Mouse (Mus musculus) CH12F3 (cell line): Measurements from ENCODE around the gene Rassf5.

Experiments used
- in situ Hi-C: fragments of 300-500 bp; cut with MboI; formaldehyde crosslinking; loops from 2 replicates; pipeline ENCODE4 v1.14.3; 2020; ENCODE audit warnings: low sequenced_read_pairs

Gene Rassf5

GRCm38 (mm10) chr1:131245089-131245856, at the start of gene Rassf5:
Gene Rassf5 (minus strand): TSS chr1:131245258.
- in situ Hi-C loops = no loop called here

GRCm38 (mm10) chr1:131293922-131294250, 48.8 kb upstream of the Rassf5 start:
- in situ Hi-C loops = no loop called here

GRCm38 (mm10) chr1:131293221-131293921, 48.3 kb upstream of the Rassf5 start:
- in situ Hi-C loops = no loop called here

- in situ Hi-C loops = no loop called here
Measured at GRCm38 (mm10) chr1:131290648-131291047, 45.6 kb upstream of the Rassf5 start.

- in situ Hi-C loops = loop anchor here (10.0 kb wide), 1 partner anchor 266 kb away; no protein-coding TSS in a partner anchor
Measured at GRCm38 (mm10) chr1:131288938-131289337, 43.9 kb upstream of the Rassf5 start.

- in situ Hi-C loops = loop anchor here (10.0 kb wide), 1 partner anchor 268 kb away; no protein-coding TSS in a partner anchor
Measured at GRCm38 (mm10) chr1:131287267-131287666, 42.2 kb upstream of the Rassf5 start.

GRCm38 (mm10) chr1:131286803-131287202, 41.7 kb upstream of the Rassf5 start:
- in situ Hi-C loops = loop anchor here (10.0 kb wide), 1 partner anchor 268 kb away; no protein-coding TSS in a partner anchor

- in situ Hi-C loops = loop anchor here (10.0 kb wide), 1 partner anchor 270 kb away; no protein-coding TSS in a partner anchor
Measured at GRCm38 (mm10) chr1:131284616-131285015, 39.6 kb upstream of the Rassf5 start.

GRCm38 (mm10) chr1:131284167-131284566, 39.1 kb upstream of the Rassf5 start:
- in situ Hi-C loops = loop anchor here (10.0 kb wide), 1 partner anchor 271 kb away; no protein-coding TSS in a partner anchor

GRCm38 (mm10) chr1:131281731-131282130, 36.7 kb upstream of the Rassf5 start:
- in situ Hi-C loops = loop anchor here (10.0 kb wide), 1 partner anchor 273 kb away; no protein-coding TSS in a partner anchor

- in situ Hi-C loops = loop anchor here (10.0 kb wide), 1 partner anchor 275 kb away; no protein-coding TSS in a partner anchor
Measured at GRCm38 (mm10) chr1:131280280-131280679, 35.2 kb upstream of the Rassf5 start.

GRCm38 (mm10) chr1:131279456-131279776, 34.4 kb upstream of the Rassf5 start, which contains the start of gene Ikbke:
Gene Ikbke (minus strand): TSS chr1:131279606.
- in situ Hi-C loops = no loop called here

GRCm38 (mm10) chr1:131278606-131279455, 33.8 kb upstream of the Rassf5 start:
- in situ Hi-C loops = no loop called here

- in situ Hi-C loops = no loop called here
Measured at GRCm38 (mm10) chr1:131276831-131277230, 31.8 kb upstream of the Rassf5 start.

- in situ Hi-C loops = no loop called here
Measured at GRCm38 (mm10) chr1:131275577-131275976, 30.5 kb upstream of the Rassf5 start.

GRCm38 (mm10) chr1:131274725-131275539, 29.9 kb upstream of the Rassf5 start:
- in situ Hi-C loops = no loop called here

GRCm38 (mm10) chr1:131269797-131270578, 24.9 kb upstream of the Rassf5 start:
- in situ Hi-C loops = no loop called here

GRCm38 (mm10) chr1:131268776-131269175, 23.7 kb upstream of the Rassf5 start:
- in situ Hi-C loops = no loop called here

GRCm38 (mm10) chr1:131263905-131264304, 18.8 kb upstream of the Rassf5 start:
- in situ Hi-C loops = no loop called here
